Mouse (Mus musculus) liver, postnatal 0 days (tissue): ENCODE measurements at regions not wholly inside any gene's neighbourhood (a gene's known extent, or its start where the extent isn't known, plus 50 kb on each side); places are given as distances from the start of the nearest gene placed in this dataset.

Experiments
- CTCF ChIP-seq: sonication (generic); IDR thresholded peaks from 2 replicates; pipeline ENCODE4 v1.5.1; 2016; ENCODE audit warnings: antibody characterized with exemption, low read depth
- EP300 ChIP-seq: IDR thresholded peaks from 2 replicates; pipeline ENCODE4 v1.6.1; 2016; ENCODE audit warnings: antibody characterized with exemption, low read depth, mild to moderate bottlenecking

DNA sequence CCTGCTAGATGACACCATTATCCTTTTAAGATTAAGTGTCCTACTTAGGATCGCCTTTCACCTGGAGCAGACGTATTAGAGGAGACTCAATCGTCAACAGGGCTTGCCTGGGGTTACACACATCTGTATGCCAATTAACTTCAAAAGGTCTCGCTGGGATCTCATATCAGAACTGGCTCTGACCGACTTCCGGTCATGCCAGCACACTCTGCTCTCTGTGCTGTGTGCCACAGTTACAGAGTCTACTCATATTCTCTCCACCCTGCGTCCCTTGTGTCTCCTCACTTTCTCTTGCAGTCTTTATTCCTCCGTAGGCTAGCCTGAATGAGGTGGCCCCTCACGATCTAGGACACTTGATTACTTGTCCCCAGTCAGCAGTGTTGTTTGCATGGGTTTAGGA, 165.9 kb upstream of the Trpc7 start:
- TF ChIP-seq CTCF (no peak), EP300 (no peak)
